Mouse (Mus musculus): ENCODE data around the gene Ugcg.

Ugcg gene

DNA sequence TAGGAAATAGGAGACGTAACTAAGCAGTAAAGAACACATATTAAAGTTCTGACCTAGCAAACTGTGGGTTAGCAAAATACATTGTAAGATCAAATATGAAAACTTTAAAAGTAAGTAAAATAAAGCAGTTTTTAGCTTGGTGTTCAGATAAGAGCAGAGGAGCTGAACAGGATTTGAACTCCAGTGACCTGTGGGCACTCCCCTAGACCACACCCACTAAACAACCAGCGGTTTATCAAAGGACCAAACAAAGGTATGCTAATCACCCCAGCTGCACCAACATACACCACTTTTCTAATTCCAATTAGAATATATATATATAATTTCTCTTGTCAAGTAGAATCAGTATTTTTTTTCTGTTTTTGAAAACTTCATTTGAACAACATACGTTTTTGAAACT lies 3.4 kb upstream of the Ugcg start:
- in situ Hi-C loops (cut with MboI; ENCODE audit: low pct_unique_long_range_greater_than_20kb in 1 of 2, low sequenced_read_pairs in 2 of 2, unreplicated experiment in 1 of 2) = loop anchor here in 1 of 2 experiments (25.0 kb wide), 1 partner anchor 377 kb away; no protein-coding TSS in a partner anchor

DNA sequence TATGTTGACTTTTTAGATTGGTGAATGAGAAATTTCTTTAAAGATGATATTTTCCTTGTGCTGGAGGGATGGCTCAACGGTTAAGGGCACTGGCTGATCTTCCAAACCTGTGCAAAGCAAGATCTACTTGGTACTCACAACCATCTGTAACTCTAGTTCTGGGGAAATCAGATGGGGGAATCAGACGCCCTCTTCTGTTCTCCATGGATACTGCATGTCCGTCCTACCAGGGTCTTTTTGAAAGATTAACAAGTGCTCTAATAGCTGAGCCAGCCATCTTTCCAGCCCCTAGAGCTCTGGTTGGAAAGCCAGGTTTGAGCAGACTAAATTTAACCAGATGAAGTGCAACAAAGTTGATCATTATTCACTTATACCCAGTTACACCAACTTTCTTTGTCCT lies 1.8 kb upstream of the Ugcg start:
- in situ Hi-C loops (cut with MboI; ENCODE audit: low pct_unique_long_range_greater_than_20kb in 1 of 2, low sequenced_read_pairs in 2 of 2, unreplicated experiment in 1 of 2) = loop anchor here in 1 of 2 experiments (25.0 kb wide), 1 partner anchor 375 kb away; no protein-coding TSS in a partner anchor

DNA sequence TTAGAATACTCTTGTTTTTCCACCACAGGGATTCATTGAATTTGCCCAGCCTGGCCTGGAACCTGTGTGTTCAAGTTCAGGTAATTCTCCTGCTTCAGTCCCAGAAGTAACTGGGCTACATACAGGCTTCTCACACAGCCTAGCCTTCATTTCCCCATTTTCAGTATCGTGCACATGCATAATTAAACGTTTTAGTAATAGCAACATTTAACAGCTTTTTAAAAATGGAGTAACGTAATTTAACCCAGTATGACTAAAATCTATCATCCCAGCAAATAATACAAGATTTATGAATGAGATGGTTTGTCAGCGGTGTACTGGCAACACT lies 619 bp upstream of the Ugcg start:
- in situ Hi-C loops (cut with MboI; ENCODE audit: low pct_unique_long_range_greater_than_20kb in 1 of 2, low sequenced_read_pairs in 2 of 2, unreplicated experiment in 1 of 2) = loop anchor here in 1 of 2 experiments (25.0 kb wide), 1 partner anchor 374 kb away; no protein-coding TSS in a partner anchor

DNA sequence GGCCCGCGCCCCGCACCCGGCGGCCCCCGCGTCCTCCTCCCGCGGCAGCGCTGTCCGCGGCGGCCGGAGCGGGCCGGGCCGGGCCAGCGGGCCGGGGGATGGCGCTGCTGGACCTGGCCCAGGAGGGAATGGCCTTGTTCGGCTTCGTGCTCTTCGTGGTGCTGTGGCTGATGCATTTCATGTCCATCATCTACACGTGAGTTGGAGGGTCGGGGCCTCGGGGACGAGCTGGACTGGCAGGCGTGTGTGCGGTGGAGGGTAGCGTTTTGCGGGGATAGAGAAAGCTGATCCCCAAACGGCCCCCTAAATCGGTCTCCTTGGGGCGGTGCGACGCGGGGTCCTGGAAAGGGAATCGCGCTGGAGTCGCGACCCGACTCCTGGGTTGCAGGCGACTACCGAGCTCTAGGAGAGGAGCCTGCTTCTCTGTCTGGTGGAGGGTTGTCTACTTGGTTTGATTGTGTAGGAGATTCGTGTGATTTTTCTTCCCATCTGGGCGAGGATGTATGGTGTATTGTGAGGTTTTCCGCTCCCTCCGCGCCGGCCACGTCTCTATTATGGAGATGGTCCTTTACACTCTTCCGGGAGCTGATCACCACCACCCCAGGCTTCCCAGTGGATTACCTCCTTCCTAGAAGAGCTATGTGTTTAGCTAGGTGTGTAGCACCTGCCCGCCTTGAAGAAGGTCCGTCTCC lies 635 bp downstream of the Ugcg start:
- in situ Hi-C loops (cut with MboI; ENCODE audit: low pct_unique_long_range_greater_than_20kb in 1 of 2, low sequenced_read_pairs in 2 of 2, unreplicated experiment in 1 of 2) = loop anchor here in 1 of 2 experiments (25.0 kb wide), 1 partner anchor 373 kb away; no protein-coding TSS in a partner anchor

DNA sequence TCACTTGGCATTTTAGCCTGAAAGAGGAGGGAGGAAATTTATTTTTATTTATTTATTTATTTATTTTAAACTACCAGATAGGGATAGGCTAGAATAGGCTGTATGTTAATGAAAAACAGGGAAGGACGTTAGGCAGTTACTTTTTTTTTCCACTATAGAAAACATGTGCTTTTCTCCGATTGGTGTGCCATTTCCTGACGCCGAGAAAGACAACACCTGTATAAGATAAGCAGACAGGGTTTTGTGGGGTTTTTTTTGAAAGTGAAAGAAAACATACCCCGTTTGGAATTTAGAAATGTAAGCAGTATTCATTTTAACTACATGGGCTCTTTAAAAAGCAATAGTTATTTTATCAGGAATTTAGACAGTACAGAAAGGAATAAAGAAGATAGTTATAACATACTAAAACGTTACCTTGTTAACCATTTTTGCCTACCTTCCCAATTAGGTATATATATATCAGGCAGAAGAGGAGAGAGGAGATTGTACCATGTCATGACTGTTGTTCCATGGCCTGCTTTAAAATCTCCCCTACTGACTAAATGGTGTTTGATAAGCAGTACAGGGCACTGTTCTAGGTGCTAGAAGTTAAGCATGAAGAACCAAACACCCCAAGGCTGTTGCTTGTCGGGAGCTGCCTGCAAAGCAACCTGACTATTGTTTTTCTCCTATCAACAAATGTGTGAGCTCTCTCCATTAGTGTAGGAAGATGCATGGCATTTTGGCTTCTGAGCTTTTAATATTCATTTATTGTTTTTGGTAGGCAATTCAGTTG lies 1.8 kb downstream of the Ugcg start:
- in situ Hi-C loops (cut with MboI; ENCODE audit: low pct_unique_long_range_greater_than_20kb in 1 of 2, low sequenced_read_pairs in 2 of 2, unreplicated experiment in 1 of 2) = loop anchor here in 1 of 2 experiments (25.0 kb wide), 1 partner anchor 371 kb away; no protein-coding TSS in a partner anchor

DNA sequence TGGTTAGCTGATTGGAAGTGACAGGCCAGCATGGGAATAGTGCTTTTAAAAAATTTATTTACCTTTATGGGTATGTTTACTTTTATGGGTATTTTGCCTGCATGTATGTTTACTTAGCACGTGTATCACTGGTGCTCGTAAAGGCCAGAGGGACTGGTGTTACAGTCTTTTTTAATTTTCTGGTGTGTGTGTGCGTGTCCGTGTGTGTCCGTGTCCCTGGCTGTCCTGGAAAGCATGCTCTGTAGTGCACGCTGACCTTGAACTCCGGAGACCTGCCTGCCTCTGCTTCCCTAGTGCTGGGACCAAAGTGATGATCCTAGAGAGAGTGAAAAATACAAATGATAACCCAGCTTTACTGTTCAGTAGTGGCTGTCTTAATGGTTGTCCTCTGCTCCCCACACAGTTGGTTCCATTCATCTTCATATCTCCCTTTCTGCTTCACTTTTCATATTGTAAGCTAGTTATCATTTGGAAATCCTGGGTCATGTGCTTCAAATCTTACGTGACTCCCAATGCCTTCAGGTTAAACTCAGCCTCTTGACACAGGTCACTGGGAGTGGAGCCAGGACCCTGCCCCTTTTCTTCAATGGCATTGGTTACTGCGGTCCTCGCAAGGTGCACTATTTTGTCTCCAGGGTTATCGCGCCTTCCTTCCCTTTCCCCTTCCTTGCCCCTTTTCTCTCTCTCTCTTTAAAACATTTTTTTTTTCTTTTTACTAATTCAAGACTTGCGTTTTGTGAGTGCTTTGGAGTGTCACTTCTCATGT lies 5.9 kb downstream of the Ugcg start:
- in situ Hi-C loops (cut with MboI; ENCODE audit: low pct_unique_long_range_greater_than_20kb in 1 of 2, low sequenced_read_pairs in 2 of 2, unreplicated experiment in 1 of 2) = loop anchor here in 1 of 2 experiments (25.0 kb wide), 1 partner anchor 367 kb away; no protein-coding TSS in a partner anchor

DNA sequence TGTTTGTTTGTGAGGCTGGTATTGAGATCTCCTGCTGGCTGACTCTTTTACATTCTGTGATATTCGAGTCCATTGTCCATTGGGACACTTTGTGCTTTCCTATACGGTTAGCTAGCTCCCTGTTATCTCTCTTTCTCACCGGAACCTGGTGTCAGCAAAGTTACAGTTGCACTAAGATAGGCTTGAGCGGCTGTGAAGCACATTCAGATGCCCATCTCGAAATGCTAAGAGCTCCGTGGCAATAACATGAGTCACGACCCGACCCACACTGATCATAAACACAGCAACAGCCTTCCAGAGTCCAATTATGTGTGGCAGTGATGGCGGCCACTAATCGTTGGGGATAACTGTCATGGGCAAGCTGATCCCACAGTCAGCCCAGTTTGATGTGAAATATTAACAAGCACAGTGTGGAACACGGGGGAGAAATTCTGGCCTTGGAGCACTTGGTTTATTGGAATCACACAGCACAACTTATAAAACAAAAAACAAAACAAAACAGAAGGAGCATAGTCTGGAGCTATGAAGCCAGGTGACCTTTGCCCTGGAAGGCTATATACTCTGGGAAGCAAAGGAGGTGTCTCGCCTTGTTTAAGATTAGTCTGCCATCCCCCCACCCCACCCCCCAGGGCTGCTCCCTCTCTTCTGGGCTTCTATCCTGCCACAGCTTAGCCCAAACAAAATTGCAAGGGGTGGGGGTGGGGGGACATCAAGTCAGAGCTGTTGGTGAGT lies 7.5 kb downstream of the Ugcg start:
- in situ Hi-C loops (cut with MboI; ENCODE audit: low pct_unique_long_range_greater_than_20kb in 1 of 2, low sequenced_read_pairs in 2 of 2, unreplicated experiment in 1 of 2) = loop anchor here in 1 of 2 experiments (25.0 kb wide), 1 partner anchor 366 kb away; no protein-coding TSS in a partner anchor

DNA sequence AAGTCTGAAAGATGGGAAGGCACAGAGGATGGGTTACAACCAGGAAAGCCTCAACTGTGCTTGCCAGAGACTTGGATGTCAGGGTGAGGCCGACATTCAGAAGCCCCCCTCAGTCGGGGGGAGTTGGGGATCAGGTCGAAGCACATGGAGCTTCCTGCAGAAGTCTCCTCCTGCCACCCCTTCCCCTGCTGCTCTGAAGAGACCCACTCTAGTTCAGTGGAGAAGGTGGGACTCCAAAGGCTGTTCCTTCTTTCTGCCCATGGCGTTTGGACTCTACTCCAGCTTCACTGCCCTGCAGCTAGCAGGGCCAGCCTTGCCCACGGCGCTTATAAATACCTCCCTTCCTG lies 8.0 kb downstream of the Ugcg start:
- in situ Hi-C loops (cut with MboI; ENCODE audit: low pct_unique_long_range_greater_than_20kb in 1 of 2, low sequenced_read_pairs in 2 of 2, unreplicated experiment in 1 of 2) = loop anchor here in 1 of 2 experiments (25.0 kb wide), 1 partner anchor 365 kb away; no protein-coding TSS in a partner anchor

DNA sequence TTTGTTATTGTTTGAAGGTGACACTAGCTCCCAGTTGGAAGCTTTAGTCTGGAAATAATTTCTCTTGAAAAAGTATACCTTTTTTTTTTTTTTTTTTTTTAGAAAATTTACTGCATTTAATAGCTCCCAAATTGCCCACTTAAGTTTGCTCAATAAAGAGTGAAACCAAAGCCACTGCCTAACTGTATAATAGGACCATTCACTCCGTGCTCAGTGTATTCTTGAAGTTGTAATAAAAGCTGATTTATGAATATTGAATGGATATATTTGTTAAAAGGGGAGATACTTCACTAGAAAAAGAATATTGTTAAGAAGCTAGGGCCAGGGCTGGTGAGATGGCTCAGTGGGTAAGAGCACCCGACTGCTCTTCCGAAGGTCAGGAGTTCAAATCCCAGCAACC lies 8.4 kb downstream of the Ugcg start:
- in situ Hi-C loops (cut with MboI; ENCODE audit: low pct_unique_long_range_greater_than_20kb in 1 of 2, low sequenced_read_pairs in 2 of 2, unreplicated experiment in 1 of 2) = loop anchor here in 1 of 2 experiments (25.0 kb wide), 1 partner anchor 365 kb away; no protein-coding TSS in a partner anchor

DNA sequence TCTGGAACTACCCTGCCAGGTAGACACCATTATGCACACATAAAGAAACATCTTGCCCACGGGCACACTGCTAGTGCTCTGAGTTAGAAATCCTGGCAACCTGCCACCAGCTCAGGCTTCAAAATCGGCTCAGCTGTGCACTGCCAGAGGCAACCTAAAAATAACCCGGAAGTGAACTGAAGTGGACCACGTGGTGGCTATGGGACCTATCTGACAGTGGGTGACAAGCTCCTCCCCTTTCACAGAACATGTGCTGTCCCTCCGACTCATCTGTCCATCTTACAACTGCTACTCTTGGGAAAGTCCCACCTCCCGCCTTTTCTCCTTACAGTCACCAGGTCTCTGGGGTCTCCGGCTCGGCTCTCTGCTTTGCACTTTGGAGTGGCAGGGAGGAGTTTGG lies 10.3 kb downstream of the Ugcg start:
- in situ Hi-C loops (cut with MboI; ENCODE audit: low pct_unique_long_range_greater_than_20kb in 1 of 2, low sequenced_read_pairs in 2 of 2, unreplicated experiment in 1 of 2) = loop anchor here in 1 of 2 experiments (25.0 kb wide), 1 partner anchor 363 kb away; no protein-coding TSS in a partner anchor

DNA sequence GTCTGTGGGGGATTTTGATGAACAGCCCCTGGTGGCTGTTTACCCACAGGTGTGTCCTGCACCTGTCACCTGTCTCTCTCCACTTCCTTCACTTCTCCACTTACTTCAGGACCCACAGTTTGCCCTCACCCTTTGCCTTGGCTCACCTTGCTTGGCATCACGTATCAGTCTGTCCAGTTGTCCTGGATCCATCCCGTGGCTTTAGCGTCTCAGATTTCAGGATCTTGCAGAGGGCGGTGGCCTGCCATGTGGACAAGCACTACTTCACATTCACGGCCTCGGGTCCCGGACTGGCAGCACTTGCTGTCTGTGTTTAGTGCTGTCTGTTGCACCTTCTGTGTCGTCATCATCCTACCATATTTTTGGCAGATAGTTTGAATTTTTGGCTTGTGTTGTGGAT lies 10.7 kb downstream of the Ugcg start:
- in situ Hi-C loops (cut with MboI; ENCODE audit: low pct_unique_long_range_greater_than_20kb in 1 of 2, low sequenced_read_pairs in 2 of 2, unreplicated experiment in 1 of 2) = loop anchor here in 1 of 2 experiments (25.0 kb wide), 1 partner anchor 362 kb away; no protein-coding TSS in a partner anchor

DNA sequence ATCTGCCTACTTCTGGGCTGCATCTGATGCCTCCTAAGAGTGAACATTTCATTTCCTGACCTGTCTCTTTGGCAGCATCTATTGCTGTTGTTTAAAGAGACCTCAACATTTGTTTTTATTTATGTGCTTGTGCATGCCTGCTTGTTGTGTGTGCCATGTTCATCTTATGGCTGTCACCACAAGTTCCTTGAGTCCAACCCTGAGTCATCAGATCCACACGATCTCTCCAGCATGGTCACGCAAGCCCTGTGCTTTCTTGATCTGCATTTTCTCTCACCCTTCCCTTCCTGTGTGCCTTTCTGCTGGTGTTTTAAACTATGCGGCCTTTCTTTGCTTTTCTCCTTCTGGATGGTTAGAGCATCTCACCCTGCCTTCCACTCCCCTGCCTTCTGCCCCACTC lies 11.6 kb downstream of the Ugcg start:
- in situ Hi-C loops (cut with MboI; ENCODE audit: low pct_unique_long_range_greater_than_20kb in 1 of 2, low sequenced_read_pairs in 2 of 2, unreplicated experiment in 1 of 2) = no loop called here

DNA sequence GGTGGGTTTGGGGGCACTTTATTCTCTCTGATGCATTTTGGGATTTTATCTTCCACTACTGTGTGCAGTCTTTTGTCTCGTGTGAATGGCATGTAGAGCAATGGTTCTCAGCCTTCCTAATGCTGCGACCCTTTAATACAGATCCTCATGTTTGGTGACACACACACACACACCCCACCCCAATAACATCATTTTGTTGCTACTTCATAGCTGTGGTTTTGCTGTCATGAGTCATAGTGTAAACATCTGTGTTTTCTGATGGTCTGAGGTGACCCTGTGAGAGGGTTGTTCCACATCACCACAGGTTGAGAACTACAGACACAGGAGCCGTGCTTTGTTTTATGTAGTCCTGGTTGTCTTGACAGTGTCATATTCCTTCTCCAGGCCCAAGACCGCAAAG lies 15.6 kb downstream of the Ugcg start:
- in situ Hi-C loops (cut with MboI; ENCODE audit: low pct_unique_long_range_greater_than_20kb in 1 of 2, low sequenced_read_pairs in 2 of 2, unreplicated experiment in 1 of 2) = no loop called here

DNA sequence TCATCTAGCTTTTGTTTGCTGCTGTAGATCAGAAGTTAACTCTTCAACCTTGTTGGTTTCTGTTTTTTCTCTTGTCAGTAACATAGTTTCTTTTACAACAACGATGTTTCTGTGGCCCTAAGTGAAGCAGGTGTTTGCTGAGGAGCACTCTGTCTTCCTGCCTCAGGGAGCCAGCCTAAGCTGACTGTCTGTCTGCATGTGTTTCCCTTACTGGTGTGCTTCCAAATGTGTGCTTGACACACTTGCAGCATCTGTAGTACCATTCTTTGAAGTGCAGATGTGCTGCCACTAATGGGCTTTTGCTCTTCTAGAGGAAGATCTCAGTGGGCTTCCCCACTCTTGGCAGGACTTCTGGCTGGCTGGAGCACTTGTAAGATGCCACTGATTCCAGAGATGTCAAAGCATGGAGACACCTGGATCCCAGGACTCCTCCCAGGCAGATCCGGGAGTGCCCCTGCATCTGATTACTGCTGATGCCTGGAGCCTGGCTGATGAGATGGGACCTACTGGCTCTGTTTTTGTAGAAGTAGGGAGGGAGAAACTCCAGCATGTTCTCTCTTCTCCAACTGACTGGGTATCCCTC lies 16.8 kb downstream of the Ugcg start:
- in situ Hi-C loops (cut with MboI; ENCODE audit: low pct_unique_long_range_greater_than_20kb in 1 of 2, low sequenced_read_pairs in 2 of 2, unreplicated experiment in 1 of 2) = no loop called here

DNA sequence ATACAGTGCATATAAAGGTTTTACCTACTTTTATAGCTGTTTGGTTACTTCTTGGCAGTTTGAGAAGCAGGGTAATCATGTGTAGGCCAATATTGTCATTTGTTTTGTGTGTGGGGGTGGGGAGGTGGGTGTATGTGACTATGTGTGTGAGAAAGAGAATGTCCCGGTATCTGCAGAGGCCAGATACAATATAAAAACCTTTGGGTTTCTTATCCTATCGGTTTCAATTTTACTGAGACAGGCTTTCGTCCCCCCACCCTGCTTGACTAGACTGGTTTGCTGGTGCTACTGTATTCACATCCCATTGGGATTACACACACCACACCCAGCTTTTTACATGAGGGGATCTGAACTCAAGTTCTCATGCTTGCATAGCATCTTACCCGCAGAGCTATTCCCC lies 17.5 kb downstream of the Ugcg start:
- in situ Hi-C loops (cut with MboI; ENCODE audit: low pct_unique_long_range_greater_than_20kb in 1 of 2, low sequenced_read_pairs in 2 of 2, unreplicated experiment in 1 of 2) = no loop called here

DNA sequence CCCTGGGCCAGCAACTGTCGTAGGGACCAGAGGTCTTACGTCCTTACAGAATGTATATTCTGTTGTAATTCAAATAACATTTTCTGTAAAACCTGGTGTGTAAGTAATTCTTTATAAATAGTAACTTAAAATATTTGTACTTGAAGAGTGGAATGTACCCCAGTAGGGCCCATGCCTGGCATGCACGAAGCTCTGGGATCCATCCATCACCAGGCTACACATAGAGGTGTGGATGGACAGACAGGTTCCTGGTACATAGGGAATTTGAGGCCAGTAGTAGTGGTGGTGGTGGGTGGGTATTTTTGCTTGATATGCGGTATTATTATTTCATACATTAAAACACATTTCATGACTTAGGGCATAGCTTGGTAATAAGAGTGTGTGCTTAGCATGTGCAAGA lies 19.6 kb downstream of the Ugcg start:
- in situ Hi-C loops (cut with MboI; ENCODE audit: low pct_unique_long_range_greater_than_20kb in 1 of 2, low sequenced_read_pairs in 2 of 2, unreplicated experiment in 1 of 2) = no loop called here

DNA sequence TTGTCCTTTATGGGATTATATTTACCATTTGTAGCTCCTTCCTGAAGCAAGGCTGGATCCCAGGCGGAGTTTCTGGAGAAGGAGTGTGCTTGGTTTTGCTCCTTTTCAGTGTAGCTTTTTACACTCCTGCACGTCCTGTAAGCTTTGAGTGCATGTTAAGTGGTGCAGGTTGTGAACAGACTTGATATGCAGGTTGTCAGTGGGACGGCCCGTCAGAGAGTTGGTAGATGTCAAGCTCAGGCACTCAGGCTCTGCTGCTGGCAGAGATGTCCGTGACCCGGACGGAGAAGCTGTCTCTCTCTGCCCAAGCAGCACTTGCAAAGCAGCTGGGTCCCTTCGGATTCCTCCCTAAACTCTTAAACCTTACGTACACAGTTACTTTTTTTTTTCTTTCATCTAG lies 22.1 kb downstream of the Ugcg start:
- in situ Hi-C loops (cut with MboI; ENCODE audit: low pct_unique_long_range_greater_than_20kb in 1 of 2, low sequenced_read_pairs in 2 of 2, unreplicated experiment in 1 of 2) = no loop called here

DNA sequence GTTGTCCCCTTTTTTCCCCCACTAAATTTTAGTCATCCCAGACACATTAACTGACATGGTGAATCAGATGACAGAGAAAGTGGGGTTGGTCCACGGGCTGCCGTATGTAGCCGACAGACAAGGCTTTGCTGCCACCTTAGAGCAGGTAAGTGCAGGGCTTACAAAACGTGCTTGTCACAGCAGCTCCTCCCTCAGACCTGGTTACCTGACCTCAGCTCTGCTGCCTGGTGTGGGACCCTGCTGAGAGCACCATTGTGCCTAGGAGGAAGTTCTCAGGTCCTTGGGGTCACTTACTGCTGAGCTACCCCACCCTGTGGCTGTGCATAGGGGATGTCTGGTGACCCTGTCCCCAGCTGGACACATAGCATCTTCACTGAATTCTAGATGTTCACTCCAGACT lies 24.8 kb downstream of the Ugcg start:
- in situ Hi-C loops (cut with MboI; ENCODE audit: low pct_unique_long_range_greater_than_20kb in 1 of 2, low sequenced_read_pairs in 2 of 2, unreplicated experiment in 1 of 2) = no loop called here

Data from mouse embryonic stem cell (cell line).